In the genomic region with DNA sequence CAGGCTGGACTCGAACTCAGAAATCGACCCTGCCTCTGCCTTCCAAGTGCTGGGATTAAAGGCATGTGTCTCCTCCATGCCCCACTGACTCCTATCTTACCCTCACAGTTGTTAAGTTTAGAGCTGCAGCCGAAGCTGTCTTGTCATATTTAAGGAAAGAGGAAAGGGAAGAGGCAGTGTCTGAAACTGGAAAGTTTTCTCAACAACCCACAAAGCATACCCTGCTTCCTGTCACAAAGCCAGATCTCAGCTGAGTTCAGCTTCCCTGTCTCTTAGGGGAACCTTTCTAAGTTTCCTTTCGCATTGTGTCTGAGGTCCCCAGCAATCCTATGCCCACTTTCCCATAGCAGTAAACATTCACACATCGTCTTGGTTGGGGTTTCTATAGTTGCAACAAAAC, we compare ENCODE assay signal across 8 mouse cellular contexts. TPM values are rescaled to one million over a fixed set of nuclear protein-coding genes. Genes with fewer than 3 reads are reported as not detected.
DNase-seq lines count a peak whose midpoint lies in the region; ATAC-seq and TF ChIP-seq lines count a peak whose summit lies in the region.
"Had no signal": no experiment of that assay in that cellular context is flagged by ENCODE, and none has a peak within 500 bp of the region (broad histone marks: within the 10 kb centered on the region; RNA-seq: fewer than 3 reads in every experiment).

No protein-coding gene starts in this region.

- H3K4me3 ChIP-seq in hindbrain, embryonic 15.5 days, result no peak overlapping the region
- H3K4me3 ChIP-seq in hindbrain, embryonic 13.5 days, result no peak overlapping the region
- H3K4me3 ChIP-seq in thymus, adult 2 months (ENCODE audit: control insufficient read depth, insufficient read depth, low read length), result no peak overlapping the region
- H3K4me3 ChIP-seq in liver, embryonic 14.5 days (ENCODE audit: insufficient read depth in 1 of 2, low read depth in 2 of 2, low read length in 2 of 2), result no peak overlapping the region

- no peaks in the 10 kb centered on the region for H3K27me3 ChIP-seq in hindbrain, embryonic 15.5 days
- no peaks in the 10 kb centered on the region for H3K27me3 ChIP-seq in hindbrain, embryonic 13.5 days
- no peaks in the 10 kb centered on the region for H3K27me3 ChIP-seq in thymus, adult 2 months (ENCODE audit: control insufficient read depth, insufficient read depth, low read length)
- H3K27me3 ChIP-seq in liver, embryonic 14.5 days (ENCODE audit: control insufficient read depth, insufficient read depth, low read length), result no peaks in the 10 kb centered on the region

- H3K4me1 ChIP-seq in hindbrain, embryonic 15.5 days (replicated peaks), result peaks cover 16% of the 10 kb centered on the region
- peaks cover 7% of the 10 kb centered on the region; the same call in 1 of the 2 replicates for H3K4me1 ChIP-seq in hindbrain, embryonic 13.5 days (replicated peaks)
- peaks cover 6% of the 10 kb centered on the region for H3K4me1 ChIP-seq in thymus, adult 2 months (replicated peaks; ENCODE audit: control insufficient read depth, insufficient read depth, low read length)
- peaks cover 6 to 12% of the 10 kb centered on the region in 2 experiments; a peak in 3 of 4 replicates for H3K4me1 ChIP-seq in liver, embryonic 14.5 days (replicated peaks; ENCODE audit: control insufficient read depth in 2 of 2, insufficient read depth in 2 of 2, low read length in 1 of 2)

- H3K9ac ChIP-seq in hindbrain, embryonic 15.5 days, result no peak overlapping the region
- H3K9ac ChIP-seq in hindbrain, embryonic 13.5 days, result no peak overlapping the region
- no peak overlapping the region for H3K9ac ChIP-seq in liver, embryonic 14.5 days (replicated peaks)

- 78% methylated on average over 5 of the region's 5 CpGs for WGBS in hindbrain, embryonic 15.5 days
- 80% methylated on average over 5 of the region's 5 CpGs for WGBS in hindbrain, embryonic 13.5 days
- WGBS in thymus, adult 2 months, result 7% methylated on average over 5 of the region's 5 CpGs
- 11% methylated on average over 5 of the region's 5 CpGs for WGBS in liver, embryonic 14.5 days (ENCODE audit: insufficient replicate concordance)

- no peak for TF ChIP-seq POLR2A in thymus, adult 2 months (IDR thresholded peaks at IDR 0.05; ENCODE audit: control insufficient read depth, extremely low read depth, insufficient read depth, low read length, poor library complexity)

- DNase-seq in thymus, adult 2 months, result no peak
- no peak for DNase-seq in thymus, postnatal 25 days
- DNase-seq in liver, embryonic 14.5 days (ENCODE audit: low read depth in 3 of 3, low spot score in 3 of 3), result no peak
- no peak for DNase-seq in urinary bladder, adult 2 months (ENCODE audit: low spot score)
- DNase-seq in right cerebral cortex, postnatal 36 days (ENCODE audit: low spot score in 2 of 2), result no peak
- DNase-seq: kidney, adult 11 months had no signal

- TF ChIP-seq EP300 in liver, embryonic 14.5 days (IDR thresholded peaks at IDR 0.05; ENCODE audit: low read depth), result no peak

- H3K4me2 ChIP-seq in hindbrain, embryonic 15.5 days, result no peak overlapping the region
- no peak overlapping the region for H3K4me2 ChIP-seq in hindbrain, embryonic 13.5 days
- no peak overlapping the region for H3K4me2 ChIP-seq in liver, embryonic 14.5 days (ENCODE audit: low read depth)

- no peak for ATAC-seq in hindbrain, embryonic 15.5 days (ENCODE audit: low FRiP score, low read depth)
- ATAC-seq in hindbrain, embryonic 13.5 days (ENCODE audit: low FRiP score), result no peak
- ATAC-seq in liver, embryonic 14.5 days (ENCODE audit: insufficient read depth), result peak; percentile 21; the same call in 1 of the 2 replicates

- no peaks in the 10 kb centered on the region for H3K36me3 ChIP-seq in hindbrain, embryonic 15.5 days
- no peaks in the 10 kb centered on the region for H3K36me3 ChIP-seq in hindbrain, embryonic 13.5 days
- H3K36me3 ChIP-seq in thymus, adult 2 months (ENCODE audit: control insufficient read depth, insufficient read depth, low read length), result no peaks in the 10 kb centered on the region
- H3K36me3 ChIP-seq in liver, embryonic 14.5 days (replicated peaks; ENCODE audit: control insufficient read depth, insufficient read depth, low read depth), result no peaks in the 10 kb centered on the region

- peak overlapping the region; percentile 54 for H3K27ac ChIP-seq in hindbrain, embryonic 15.5 days (replicated peaks)
- H3K27ac ChIP-seq in hindbrain, embryonic 13.5 days, result no peak overlapping the region
- peak overlapping the region; percentile 44; the same call in 1 of the 2 replicates for H3K27ac ChIP-seq in thymus, adult 2 months (ENCODE audit: control insufficient read depth, insufficient read depth, low read length)
- H3K27ac ChIP-seq in liver, embryonic 14.5 days, result no peak overlapping the region

- TF ChIP-seq CTCF in thymus, adult 2 months (IDR thresholded peaks at IDR 0.05; ENCODE audit: borderline replicate concordance, control insufficient read depth, extremely low read depth, insufficient read depth, low read length, poor library complexity), result no peak
- no peak for TF ChIP-seq CTCF in liver, embryonic 14.5 days (IDR thresholded peaks at IDR 0.05; ENCODE audit: low read depth)

- no peaks in the 10 kb centered on the region for H3K9me3 ChIP-seq in hindbrain, embryonic 15.5 days
- H3K9me3 ChIP-seq in hindbrain, embryonic 13.5 days, result no peaks in the 10 kb centered on the region; the same call in 1 of the 2 replicates
- no peaks in the 10 kb centered on the region for H3K9me3 ChIP-seq in liver, embryonic 14.5 days (ENCODE audit: control insufficient read depth, low read length)

RNA-seq across cellular contexts. Expression of gene Cap1, which starts 6.3 kb away (rescaled TPM):
- 67.8 and 72.8 TPM in 2 replicates for polyA plus RNA-seq in hindbrain, embryonic 15.5 days (2015; fragmentation: Nextera tagmentation; extraction: Ambion mirVana)
- 76.0 and 82.5 TPM in 2 replicates for polyA plus RNA-seq in hindbrain, embryonic 13.5 days (2015; fragmentation: Nextera tagmentation; extraction: Ambion mirVana)
- 192 and 203 TPM in 2 replicates for polyA plus RNA-seq in thymus, adult 2 months (2012; rRNA removed)
- polyA plus RNA-seq in liver, embryonic 14.5 days (2012; rRNA removed), result 24.2 and 28.3 TPM in 2 replicates
- polyA plus RNA-seq in liver, embryonic 14.5 days (2014; fragmentation: Nextera tagmentation; extraction: Ambion mirVana), result 26.8 and 27.3 TPM in 2 replicates
- polyA plus RNA-seq in urinary bladder, adult 2 months (2012; rRNA removed), result 129 and 179 TPM in 2 replicates

RNA-seq across cellular contexts. Expression of gene Ppt1, which starts 56.1 kb away (rescaled TPM):
- polyA plus RNA-seq in hindbrain, embryonic 15.5 days (2015; fragmentation: Nextera tagmentation; extraction: Ambion mirVana), result 88.8 and 93.6 TPM in 2 replicates
- polyA plus RNA-seq in hindbrain, embryonic 13.5 days (2015; fragmentation: Nextera tagmentation; extraction: Ambion mirVana), result 85.7 and 88.3 TPM in 2 replicates
- 79.5 and 86.7 TPM in 2 replicates for polyA plus RNA-seq in thymus, adult 2 months (2012; rRNA removed)
- polyA plus RNA-seq in liver, embryonic 14.5 days (2012; rRNA removed), result 6.9 and 10.4 TPM in 2 replicates
- polyA plus RNA-seq in liver, embryonic 14.5 days (2014; fragmentation: Nextera tagmentation; extraction: Ambion mirVana), result 17.6 and 17.9 TPM in 2 replicates
- 85.3 and 85.8 TPM in 2 replicates for polyA plus RNA-seq in urinary bladder, adult 2 months (2012; rRNA removed)

Comparison
In these comparisons a context has a peak if more than half of its experiments do, and no peak if none do; other contexts are left out.
1. H3K27ac ChIP-seq: peak in hindbrain, embryonic 15.5 days (single experiment) and thymus, adult 2 months (single experiment); none in hindbrain, embryonic 13.5 days (single experiment) and liver, embryonic 14.5 days (single experiment).